Mouse (Mus musculus): ENCODE data around the gene Ddx55. TPM values are rescaled to one million over a fixed set of nuclear protein-coding genes. Genes with fewer than 3 reads are reported as not detected.

Ddx55 gene
- 10.4 TPM for polyA plus RNA-seq (2014; fragmentation: Illumina TruSeq; extraction: RNeasy Lipid Tissue Mini Kit (QIAGEN cat#74804); ENCODE audit: low read depth, low replicate concordance)

DNA sequence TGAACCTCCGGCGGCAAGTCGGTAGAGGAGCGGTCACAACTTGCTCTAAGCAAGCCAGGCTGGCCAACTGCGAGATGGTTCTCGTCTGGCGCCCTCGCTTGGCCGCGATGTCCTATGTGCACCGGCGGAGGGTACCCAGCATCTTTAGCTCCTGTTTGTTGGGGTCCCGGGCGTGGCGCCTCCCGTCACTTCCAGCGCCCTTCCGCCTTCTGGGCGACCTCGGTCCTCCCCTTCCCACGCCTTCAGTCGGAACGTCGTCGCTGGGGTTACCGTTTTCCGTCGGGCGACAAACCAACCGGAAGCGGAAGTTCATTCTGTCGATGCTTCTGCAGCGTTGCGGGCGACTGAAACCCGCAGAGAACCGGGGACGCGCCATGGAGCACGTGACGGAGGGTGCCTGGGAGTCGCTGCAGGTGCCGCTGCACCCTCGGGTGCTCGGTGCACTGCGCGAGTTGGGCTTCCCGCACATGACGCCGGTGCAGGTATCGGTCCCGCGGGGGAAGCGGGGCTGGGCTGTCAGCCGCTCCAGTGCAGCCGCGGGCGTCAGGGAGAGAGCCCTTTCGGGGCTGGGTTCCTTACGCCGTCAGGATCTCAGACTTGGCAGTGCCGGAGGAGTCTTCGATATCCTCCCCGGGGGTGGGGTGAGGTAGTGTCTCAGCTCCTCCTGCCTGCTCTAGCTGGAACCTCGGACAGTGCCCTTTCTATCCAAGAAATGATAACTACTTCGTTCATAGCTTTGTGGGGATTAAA, at the start of gene Ddx55:
Ddx55 (plus strand) TSS at position 307 of the 750 bp plus-strand sequence.

DNA sequence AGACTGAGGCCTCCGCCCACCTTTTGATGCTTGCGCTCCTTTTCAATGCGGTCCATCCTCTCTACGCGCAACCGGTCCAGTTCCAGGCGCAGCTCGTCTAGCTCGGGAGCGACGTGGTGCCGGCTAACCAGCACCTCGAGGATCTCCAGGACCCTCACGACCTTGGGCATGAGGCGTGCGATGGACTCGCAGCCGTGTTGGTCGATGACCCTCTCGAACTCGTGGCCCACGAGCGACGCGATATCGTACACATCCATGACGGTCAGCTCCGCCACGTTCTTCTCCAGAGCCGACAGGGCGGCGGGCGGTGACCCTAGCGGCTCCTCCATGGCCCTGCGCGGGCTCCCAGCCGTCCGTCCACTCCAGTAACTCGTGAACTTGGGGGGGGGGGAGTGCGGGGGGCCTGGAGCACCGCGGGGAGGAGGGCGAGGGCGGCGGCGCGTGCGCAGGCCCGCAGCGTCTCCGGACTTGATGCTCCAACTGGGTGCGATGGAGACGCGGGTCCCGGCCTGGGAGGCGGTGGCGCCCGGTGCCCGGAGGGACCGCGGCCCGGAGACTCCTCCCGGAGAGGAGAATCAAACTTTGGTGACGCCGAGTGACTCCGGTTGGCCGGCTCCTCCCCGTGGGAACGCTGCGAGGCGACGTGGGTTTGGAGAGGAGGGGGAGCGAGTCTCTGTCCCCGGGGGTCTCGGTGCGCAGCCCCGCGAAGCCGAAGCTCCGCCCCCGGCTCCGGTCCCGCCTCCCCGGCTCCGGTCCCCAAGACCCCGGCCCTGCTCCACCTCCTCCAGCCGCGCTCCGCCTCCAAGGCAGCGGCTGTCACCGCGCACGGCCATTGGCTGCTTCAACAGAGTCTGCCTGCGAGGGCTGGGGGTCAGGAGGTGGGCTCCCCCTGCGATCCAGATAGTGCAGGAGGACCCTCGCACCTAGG, 21.7 kb upstream of the Ddx55 start, which contains the start of gene Rilpl1:
Rilpl1 (minus strand) TSS at position 737 of the 928 bp plus-strand sequence.

DNA sequence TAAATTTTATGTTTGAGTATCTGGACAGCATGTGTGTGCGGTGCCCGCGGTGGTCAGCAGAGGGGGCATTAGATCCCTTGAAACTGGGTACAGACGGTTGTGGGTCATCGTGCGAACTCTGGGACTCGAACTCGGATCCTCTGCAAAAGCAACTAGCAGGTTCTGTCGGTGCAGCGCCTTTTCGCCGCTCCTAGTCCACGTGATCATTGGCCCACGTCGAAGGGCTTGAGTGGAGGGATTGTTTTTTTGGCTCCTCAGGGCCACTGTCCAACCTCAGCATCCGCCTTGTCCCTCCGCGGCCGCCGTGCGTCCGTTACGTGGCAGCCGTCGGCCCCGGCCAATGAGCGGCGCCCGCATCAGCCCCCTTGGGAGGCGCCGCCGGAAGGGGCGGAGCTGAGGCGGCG, 12.3 kb upstream of the Ddx55 start, which contains the start of gene Tmed2:
Tmed2 (plus strand) TSS at position 313 of the 404 bp plus-strand sequence.

GRCm38 (mm10) chr5:124578633-124579317, 26.1 kb downstream of the Ddx55 start, which contains the start of the genes Eif2b1 and Gtf2h3:
TSS of gene Eif2b1 (minus strand) at chr5:124579131.
TSS of gene Gtf2h3 (plus strand) at chr5:124579140.

Other genes starting within 250 kb of the Ddx55 start
- gene Mphosph9, start 224.9 kb upstream of the Ddx55 start, polyA plus RNA-seq (2014; fragmentation: Illumina TruSeq; extraction: RNeasy Lipid Tissue Mini Kit (QIAGEN cat#74804); ENCODE audit: low read depth, low replicate concordance), result 4.0 TPM
- gene 2810006K23Rik, start 224.8 kb upstream of the Ddx55 start, polyA plus RNA-seq (2014; fragmentation: Illumina TruSeq; extraction: RNeasy Lipid Tissue Mini Kit (QIAGEN cat#74804); ENCODE audit: low read depth, low replicate concordance), result 14.3 TPM
- gene Cdk2ap1, start 189.8 kb upstream of the Ddx55 start, polyA plus RNA-seq (2014; fragmentation: Illumina TruSeq; extraction: RNeasy Lipid Tissue Mini Kit (QIAGEN cat#74804); ENCODE audit: low read depth, low replicate concordance), result 130 TPM
- 27.4 TPM for gene Sbno1, start 126.9 kb upstream of the Ddx55 start, polyA plus RNA-seq (2014; fragmentation: Illumina TruSeq; extraction: RNeasy Lipid Tissue Mini Kit (QIAGEN cat#74804); ENCODE audit: low read depth, low replicate concordance)
- 71.2 TPM for gene Kmt5a, start 112.9 kb upstream of the Ddx55 start, polyA plus RNA-seq (2014; fragmentation: Illumina TruSeq; extraction: RNeasy Lipid Tissue Mini Kit (QIAGEN cat#74804); ENCODE audit: low read depth, low replicate concordance)
- gene Rilpl2, start 74.5 kb upstream of the Ddx55 start, polyA plus RNA-seq (2014; fragmentation: Illumina TruSeq; extraction: RNeasy Lipid Tissue Mini Kit (QIAGEN cat#74804); ENCODE audit: low read depth, low replicate concordance), result 21.1 TPM
- 12.0 TPM for gene Snrnp35, start 69.7 kb upstream of the Ddx55 start, polyA plus RNA-seq (2014; fragmentation: Illumina TruSeq; extraction: RNeasy Lipid Tissue Mini Kit (QIAGEN cat#74804); ENCODE audit: low read depth, low replicate concordance)
- gene Rilpl1, start 21.5 kb upstream of the Ddx55 start, polyA plus RNA-seq (2014; fragmentation: Illumina TruSeq; extraction: RNeasy Lipid Tissue Mini Kit (QIAGEN cat#74804); ENCODE audit: low read depth, low replicate concordance), result 31.6 TPM
- 440 TPM for gene Tmed2, start 12.2 kb upstream of the Ddx55 start, polyA plus RNA-seq (2014; fragmentation: Illumina TruSeq; extraction: RNeasy Lipid Tissue Mini Kit (QIAGEN cat#74804); ENCODE audit: low read depth, low replicate concordance)
- 28.2 TPM for gene Eif2b1, start 26.3 kb downstream of the Ddx55 start, polyA plus RNA-seq (2014; fragmentation: Illumina TruSeq; extraction: RNeasy Lipid Tissue Mini Kit (QIAGEN cat#74804); ENCODE audit: low read depth, low replicate concordance)
- 27.6 TPM for gene Gtf2h3, start 26.3 kb downstream of the Ddx55 start, polyA plus RNA-seq (2014; fragmentation: Illumina TruSeq; extraction: RNeasy Lipid Tissue Mini Kit (QIAGEN cat#74804); ENCODE audit: low read depth, low replicate concordance)
- 24.2 TPM for gene Atp6v0a2, start 75.7 kb downstream of the Ddx55 start, polyA plus RNA-seq (2014; fragmentation: Illumina TruSeq; extraction: RNeasy Lipid Tissue Mini Kit (QIAGEN cat#74804); ENCODE audit: low read depth, low replicate concordance)
- gene Dnah10, start 172.2 kb downstream of the Ddx55 start, polyA plus RNA-seq (2014; fragmentation: Illumina TruSeq; extraction: RNeasy Lipid Tissue Mini Kit (QIAGEN cat#74804); ENCODE audit: low read depth, low replicate concordance), result 2.2 TPM